Mouse (Mus musculus): ENCODE measurements around the gene Edrf1. TPM values are rescaled to one million over a fixed set of nuclear protein-coding genes. Genes with fewer than 3 reads are reported as not detected.

The Edrf1 gene
- total RNA-seq, 4 experiments from 2014 or later: 9.4 to 11.3 (median 10.7) TPM

Other genes with a start within 250 kb of the Edrf1 start
- gene Tex36, start 35.4 kb upstream of the Edrf1 start, total RNA-seq (2022): not detected
- not detected for gene Mmp21, start 42.5 kb downstream of the Edrf1 start, total RNA-seq (2022)
- 10 to 100 TPM; 48.8 to 59.6 (median 59.1) TPM for gene Bccip, start 71.8 kb downstream of the Edrf1 start, total RNA-seq (2022)
- 10 to 100 TPM; 22.1 to 25.5 (median 23.2) TPM for gene Uros, start 72.5 kb downstream of the Edrf1 start, total RNA-seq (2022)
- gene Fank1, start 139.3 kb downstream of the Edrf1 start, total RNA-seq (2022): not detected
- gene Dhx32, start 145.2 kb downstream of the Edrf1 start, total RNA-seq (2022): 10 to 100 TPM; 42.9 to 61.1 (median 50.7) TPM

Data from heart, adult 8-10 months (tissue).